Mouse (Mus musculus): Measurements from ENCODE around the gene Arpp19. TPM values are rescaled to one million over a fixed set of nuclear protein-coding genes. Genes with fewer than 3 reads are reported as not detected.

Arpp19 gene
- polyA plus RNA-seq, 1 experiment from 2014 or later: 386 TPM

Other genes starting within 250 kb of the Arpp19 start
- gene Onecut1, start 175.7 kb upstream of the Arpp19 start, polyA plus RNA-seq (2014; fragmentation: Nextera tagmentation; extraction: Ambion mirVana): 0.81 and 1.6 TPM in 2 replicates
- gene Fam214a, start 84.7 kb upstream of the Arpp19 start, polyA plus RNA-seq (2014; fragmentation: Nextera tagmentation; extraction: Ambion mirVana): 11.9 and 13.3 TPM in 2 replicates
- 23.5 and 25.3 TPM in 2 replicates for gene Myo5a, start 33.4 kb downstream of the Arpp19 start, polyA plus RNA-seq (2014; fragmentation: Nextera tagmentation; extraction: Ambion mirVana)
- gene Myo5c, start 194.4 kb downstream of the Arpp19 start, polyA plus RNA-seq (2014; fragmentation: Nextera tagmentation; extraction: Ambion mirVana): 0.85 and 1.0 TPM in 2 replicates